Mouse (Mus musculus): ENCODE results near the gene Rs1. TPM values are rescaled to one million over a fixed set of nuclear protein-coding genes. Genes with fewer than 3 reads are reported as not detected.

Gene Rs1
- polyA plus RNA-seq, 1 experiment from 2014 or later = 0.08 TPM

GRCm38 (mm10) chrX:160808226-160808625 lies 40.4 kb downstream of the Rs1 start:
- H3K4me2 ChIP-seq (replicated peaks) = no peak overlapping the region
- no peak overlapping the region for H3K4me3 ChIP-seq
- no peaks in the 10 kb centered on the region for H3K36me3 ChIP-seq
- WGBS = 75% methylated on average over 7 of the region's 7 CpGs
- peaks cover 4% of the 10 kb centered on the region; the same call in 1 of the 2 replicates for H3K27me3 ChIP-seq
- H3K4me1 ChIP-seq = peaks cover 3% of the 10 kb centered on the region; the same call in 1 of the 2 replicates
- no peak for ATAC-seq (replicated peaks)
- H3K9ac ChIP-seq (replicated peaks) = no peak overlapping the region
- no peaks in the 10 kb centered on the region for H3K9me3 ChIP-seq
- H3K27ac ChIP-seq (replicated peaks) = no peak overlapping the region

Other genes starting within 250 kb of the Rs1 start
- 0.18 and 0.23 TPM in 2 replicates for gene Ppef1, start 32.2 kb upstream of the Rs1 start, polyA plus RNA-seq (2015; fragmentation: Nextera tagmentation; extraction: Ambion mirVana)
- 0.23 TPM in 1 of 2 replicates, not detected in the other for gene Gja6, start 139.0 kb downstream of the Rs1 start, polyA plus RNA-seq (2015; fragmentation: Nextera tagmentation; extraction: Ambion mirVana)
- gene Cdkl5, start 226.7 kb downstream of the Rs1 start, polyA plus RNA-seq (2015; fragmentation: Nextera tagmentation; extraction: Ambion mirVana) = 5.9 and 6.2 TPM in 2 replicates

Data from forebrain, embryonic 15.5 days (tissue).